Mouse (Mus musculus) gastrocnemius, postnatal 4 days (tissue): ENCODE results near the gene Arhgap40. TPM values are rescaled to one million over a fixed set of nuclear protein-coding genes. Genes with fewer than 3 reads are reported as not detected.

ENCODE experiments used
- DNase-seq, 2 experiments: peaks; one replicate each; pipeline ENCODE4 v3.0.0; 2021 to 2022; ENCODE audit warnings: low spot score in 2 of 2, mixed read lengths in 2 of 2
- long read RNA-seq, 2 experiments: library from polyadenylated mRNA; stranded (forward); transcript quantifications; one replicate each; pipeline ENCODE4 v2.0.0; 2021
- total RNA-seq, 2 experiments: library from RNA; stranded (reverse); gene quantifications; 2 replicates each; pipeline ENCODE4 v1.2.3; 2021

Arhgap40 gene
- total RNA-seq, result not detected
- long read RNA-seq, experiment 1, partial matches to known transcripts, result 0 of 1 reads
- long read RNA-seq, experiment 1, other reads (novel, unspliced or antisense), result 0 of 1 reads
- long read RNA-seq, experiment 2, result 0 reads

DNA sequence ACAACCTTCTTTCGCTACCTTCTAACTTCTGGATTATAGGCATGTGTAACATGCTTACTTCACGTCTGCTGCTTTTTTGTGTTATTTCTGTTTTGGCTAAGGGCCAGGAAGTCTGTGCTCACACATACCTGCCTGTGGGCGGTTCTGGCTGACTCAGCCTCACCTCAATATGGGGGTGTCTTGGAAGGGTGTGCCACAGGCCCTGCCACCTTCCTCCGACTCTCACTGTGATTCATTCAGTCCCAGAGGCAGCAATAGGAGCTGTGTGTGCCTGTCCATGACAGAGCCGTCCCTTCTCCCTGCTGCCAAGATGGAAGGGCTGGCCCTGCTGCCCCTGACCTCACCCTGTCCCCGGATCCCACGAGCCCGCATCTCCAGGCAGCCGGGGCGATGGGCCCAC, at the start of gene Arhgap40:
TSS of gene Arhgap40 (plus strand) at position 269 of the 400 bp plus-strand sequence.
- no peak for DNase-seq

GRCm38 (mm10) chr2:158474159-158474558, 38.4 kb upstream of the Arhgap40 start:
- no peak for DNase-seq

DNA sequence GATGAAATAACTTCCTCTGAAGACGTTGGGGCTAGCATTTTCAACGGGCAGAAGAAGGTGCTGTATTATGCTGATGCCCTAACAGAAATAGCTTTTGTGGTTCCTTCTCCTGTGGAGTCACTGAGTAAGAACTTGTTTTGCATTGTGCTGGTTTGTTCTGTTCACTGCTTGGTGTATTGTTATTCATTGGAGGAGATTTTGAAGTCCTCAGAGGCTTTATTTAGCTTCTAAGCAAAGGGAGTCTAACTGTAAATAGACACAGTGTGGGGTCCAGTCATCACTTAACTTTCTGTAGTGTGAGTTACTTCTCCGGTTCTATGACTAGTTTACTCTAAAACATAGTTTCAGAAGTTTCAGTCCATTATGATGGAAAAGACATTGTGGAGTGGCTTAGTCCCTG, 35.0 kb upstream of the Arhgap40 start:
- no peak for DNase-seq

DNA sequence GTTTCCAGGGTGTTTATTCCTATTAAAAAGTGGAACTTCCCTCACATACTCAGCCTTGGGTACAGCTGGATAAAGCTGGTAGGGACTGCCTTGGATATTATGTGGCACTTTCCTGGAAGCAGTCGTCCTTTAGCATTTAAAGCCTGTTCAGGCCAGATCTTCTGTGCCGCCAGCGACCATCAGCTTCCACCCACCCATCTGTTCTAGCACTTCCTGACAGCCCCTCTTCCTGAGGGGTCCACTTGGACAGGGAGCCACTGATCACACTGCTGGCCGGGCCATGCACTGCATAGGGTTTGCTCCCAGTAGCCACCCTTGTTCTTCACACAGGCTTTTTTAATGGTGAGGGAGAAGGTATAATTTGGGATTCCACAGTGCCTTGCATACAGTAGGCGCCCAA, 14.1 kb upstream of the Arhgap40 start:
- DNase-seq, result no peak

- DNase-seq, result no peak
Measured at GRCm38 (mm10) chr2:158501836-158502812, 10.5 kb upstream of the Arhgap40 start, which contains the start of gene Adig. Gene Adig, plus strand, starts transcription at chr2:158502612.

DNA sequence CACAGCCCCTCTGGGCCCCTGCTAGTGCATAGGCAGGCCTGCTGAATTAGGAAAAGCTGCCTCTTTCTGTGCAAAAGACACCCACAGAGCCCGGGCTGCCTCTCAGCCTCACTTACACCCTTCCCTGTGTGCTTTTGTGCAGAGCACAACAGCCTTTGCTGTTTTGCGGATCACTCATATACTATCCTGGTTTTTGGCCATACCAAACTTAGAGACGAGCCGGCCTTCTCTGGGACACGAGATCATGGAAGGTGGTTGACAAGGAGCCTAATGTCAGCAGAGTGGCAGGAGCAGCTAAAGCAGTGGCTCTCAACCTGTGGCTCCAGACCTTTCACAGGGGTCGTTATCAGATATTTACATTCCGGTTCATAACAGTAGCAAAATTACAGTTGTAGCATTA, 9.4 kb upstream of the Arhgap40 start:
- DNase-seq, result no peak

GRCm38 (mm10) chr2:158503671-158504070, 8.9 kb upstream of the Arhgap40 start:
- no peak for DNase-seq

- DNase-seq, result no peak
Measured at GRCm38 (mm10) chr2:158506475-158506874, 6.1 kb upstream of the Arhgap40 start.

GRCm38 (mm10) chr2:158507046-158507445, 5.5 kb upstream of the Arhgap40 start:
- no peak for DNase-seq

DNA sequence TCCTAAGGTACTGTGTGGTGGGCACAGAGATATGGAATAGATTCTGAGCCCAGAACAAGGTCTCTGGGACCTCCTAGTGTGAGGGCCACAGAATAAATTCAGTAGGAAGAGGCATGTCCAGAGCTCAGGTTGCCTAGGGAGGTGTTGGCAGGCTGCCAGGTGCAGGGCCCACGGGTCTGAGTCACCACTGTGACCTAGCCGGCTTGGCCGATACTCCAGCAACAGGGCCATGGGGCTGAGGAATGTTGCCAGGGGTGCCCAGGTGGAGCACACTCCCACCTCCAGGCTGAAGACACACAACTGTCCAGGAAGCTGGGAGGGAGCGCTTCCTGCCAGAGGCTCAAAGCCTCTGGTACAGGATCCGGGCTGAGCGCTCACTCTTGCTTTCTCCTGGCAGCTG, 1.9 kb upstream of the Arhgap40 start:
- no peak for DNase-seq

DNA sequence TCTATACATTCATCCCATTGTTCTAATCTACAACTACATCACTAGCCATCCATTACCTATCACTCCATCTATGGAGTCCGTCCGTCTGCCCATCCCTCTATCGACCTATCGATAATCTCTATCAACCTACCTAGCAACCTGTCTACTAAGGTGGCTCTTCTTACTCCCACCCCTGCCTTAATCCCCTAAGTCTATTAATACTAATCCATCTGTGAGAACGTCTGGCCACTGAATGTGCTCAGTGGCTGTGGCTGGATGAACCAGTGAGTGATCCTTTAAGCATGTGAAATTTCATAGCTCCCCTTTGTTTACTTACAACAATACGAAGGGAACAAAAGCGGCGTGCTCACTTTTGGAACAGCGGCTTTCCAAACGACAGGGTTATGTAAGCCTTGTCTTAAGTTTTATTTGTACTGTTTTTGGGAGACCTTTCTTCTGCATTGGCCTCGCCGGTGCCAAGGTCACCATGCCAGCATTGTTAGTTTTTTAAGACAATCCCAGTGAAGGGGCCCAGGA, 1.3 kb downstream of the Arhgap40 start:
- DNase-seq, result no peak

- no peak for DNase-seq
Measured at GRCm38 (mm10) chr2:158518583-158518982, 6.0 kb downstream of the Arhgap40 start.

GRCm38 (mm10) chr2:158519071-158519470, 6.5 kb downstream of the Arhgap40 start:
- DNase-seq, result no peak

- no peak for DNase-seq
Measured at GRCm38 (mm10) chr2:158519800-158520199, 7.2 kb downstream of the Arhgap40 start.

GRCm38 (mm10) chr2:158523060-158523459, 10.5 kb downstream of the Arhgap40 start:
- DNase-seq, result no peak

DNA sequence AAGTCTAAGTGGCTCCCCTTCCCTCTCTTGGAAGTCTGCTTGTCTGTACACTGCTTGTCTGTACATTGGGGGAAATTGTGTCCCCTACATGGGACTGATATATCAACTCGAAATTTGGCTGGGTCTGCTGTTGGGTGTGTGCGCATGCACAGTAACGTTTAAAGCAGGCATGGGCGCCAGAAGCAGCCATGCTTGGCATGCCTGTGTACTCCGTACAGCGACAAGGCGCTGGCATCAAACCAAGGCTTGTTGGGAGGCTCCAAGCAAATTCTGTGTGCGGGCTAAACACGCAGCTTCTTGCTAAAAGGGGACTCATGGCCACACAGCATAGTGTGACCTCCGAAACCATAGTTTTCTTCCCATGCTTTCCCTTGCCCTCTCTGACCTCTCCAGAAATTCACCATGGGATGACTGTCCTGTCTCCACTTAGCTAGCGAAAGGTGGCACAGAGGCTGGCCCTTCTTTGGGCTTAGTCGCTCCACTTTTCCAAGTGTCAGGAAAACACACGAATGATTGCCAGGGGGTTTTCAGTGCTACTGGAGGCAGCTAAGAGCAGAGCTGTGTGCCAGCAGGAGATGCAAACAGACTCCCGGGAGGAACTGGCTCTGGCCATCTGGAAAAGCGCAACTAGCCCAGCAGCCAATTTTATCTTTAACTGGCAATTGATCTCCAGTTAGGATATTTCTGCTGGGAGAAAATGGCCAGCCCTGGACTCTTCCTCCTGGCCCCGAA, 11.7 kb downstream of the Arhgap40 start:
- no peak for DNase-seq

GRCm38 (mm10) chr2:158534090-158534489, 21.5 kb downstream of the Arhgap40 start:
- DNase-seq, result peak in 1 of 2 experiments; percentile 36

DNA sequence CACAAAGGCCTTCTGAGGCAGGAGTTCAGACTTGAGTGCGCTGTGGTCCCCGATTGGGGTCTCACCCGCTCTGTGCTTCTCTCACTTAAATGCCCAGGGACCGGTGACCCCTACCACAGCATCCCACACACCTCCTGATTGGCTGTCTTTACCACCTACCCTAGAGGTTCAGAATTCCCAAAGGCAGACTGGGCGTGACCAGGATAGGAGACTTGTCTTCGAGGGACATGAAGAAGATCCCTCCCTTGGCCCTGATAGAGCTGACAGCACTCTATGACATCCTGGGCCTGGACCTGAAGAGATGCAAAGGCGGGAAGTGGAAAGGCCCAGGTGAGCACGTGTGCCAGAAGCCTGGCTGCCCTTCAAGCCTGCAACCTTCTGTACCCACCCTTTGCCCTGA, 22.0 kb downstream of the Arhgap40 start:
- DNase-seq, result no peak

- DNase-seq, result no peak
Measured at GRCm38 (mm10) chr2:158539433-158540305, 27.1 kb downstream of the Arhgap40 start.

DNA sequence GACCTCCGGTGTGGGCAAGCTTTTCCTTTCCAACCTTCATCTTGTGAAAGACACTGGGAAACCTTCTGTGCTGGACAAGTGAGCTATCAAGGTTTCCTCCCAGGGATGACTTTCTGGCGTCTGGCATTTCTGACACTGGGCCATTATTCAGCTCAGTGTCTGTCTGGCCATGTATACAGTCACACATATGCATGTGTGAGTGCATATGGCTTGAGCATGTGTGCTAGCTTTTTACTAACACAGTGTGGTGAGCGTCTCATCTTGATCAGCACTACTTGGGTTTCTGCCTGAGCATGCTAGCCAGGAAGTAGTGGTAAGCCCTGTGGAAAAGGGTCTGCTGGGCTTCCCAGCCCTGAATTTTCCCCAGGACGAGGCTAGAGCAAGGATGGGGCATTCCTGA, 28.7 kb downstream of the Arhgap40 start:
- no peak for DNase-seq

DNA sequence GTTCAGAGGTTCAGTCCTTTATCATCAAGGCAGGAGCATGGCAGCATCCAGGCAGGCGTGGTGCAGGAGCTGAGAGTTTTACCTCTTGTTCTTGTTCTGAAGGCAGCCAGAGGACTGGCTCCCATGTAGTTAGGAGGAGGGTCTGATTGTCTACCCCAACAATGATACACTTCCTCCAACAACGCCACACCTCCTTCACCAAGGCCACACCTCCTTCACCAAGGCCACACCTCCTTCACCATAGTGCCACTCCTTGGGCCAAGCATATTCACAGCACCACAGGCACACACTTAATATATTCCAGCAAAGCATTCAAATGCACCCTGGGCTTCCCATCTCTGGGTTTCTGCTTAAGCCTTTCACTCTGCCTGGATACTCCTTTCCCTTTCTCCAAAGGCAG, 32.7 kb downstream of the Arhgap40 start:
- no peak for DNase-seq
